ENCODE assay signal across 8 mouse cellular contexts in the genomic region with DNA sequence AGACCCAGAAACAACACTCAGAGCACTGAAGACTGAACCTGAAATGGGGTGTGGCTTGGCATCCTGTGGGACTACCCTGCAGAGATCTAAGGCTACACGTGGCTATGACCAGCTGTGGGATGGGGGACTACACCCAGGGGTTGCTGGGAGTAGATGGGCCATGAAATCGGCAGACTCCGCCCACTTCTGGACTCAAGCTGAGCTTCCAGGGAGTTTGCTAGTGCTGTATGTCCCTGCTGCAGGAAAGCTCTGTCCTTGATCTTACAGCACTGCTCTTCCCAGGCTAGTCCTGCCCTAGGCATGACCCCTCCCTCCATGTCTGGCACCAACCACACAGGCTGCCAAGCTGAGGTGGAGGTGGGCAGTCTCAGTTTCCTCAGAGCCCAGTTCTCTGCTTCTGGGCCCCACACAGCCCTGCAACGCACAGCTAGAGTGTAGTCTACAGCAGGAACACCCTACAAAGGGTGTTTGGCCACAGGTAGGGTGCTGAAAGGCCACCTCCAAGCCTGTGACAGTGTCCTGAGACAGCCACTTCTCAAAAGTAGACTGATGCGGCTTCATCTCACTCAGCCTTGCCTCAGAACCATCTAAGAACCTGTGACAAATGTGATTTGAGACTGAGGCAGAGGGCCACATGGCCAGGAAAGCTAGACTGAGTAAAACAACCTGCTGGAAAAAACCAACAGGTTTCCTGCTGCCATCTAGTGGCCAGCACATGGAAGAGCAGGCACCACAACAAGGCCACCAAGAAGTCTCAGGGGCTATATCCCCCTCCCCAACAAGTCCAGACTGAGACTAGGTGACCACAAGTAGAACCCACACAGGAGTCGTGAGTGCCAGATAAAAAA. TPM values are rescaled to one million over a fixed set of nuclear protein-coding genes. Genes with fewer than 3 reads are reported as not detected.
DNase-seq lines count a peak whose midpoint lies in the region; ATAC-seq and TF ChIP-seq lines count a peak whose summit lies in the region.

No protein-coding gene starts in this region.

- 0 out of 2 replicates have a peak, but pooled peaks have one; percentile 20 for ATAC-seq in embryonic facial prominence, embryonic 15.5 days (ENCODE audit: insufficient number of reproducible peaks, low FRiP score, low TSS enrichment, low read depth)
- peak; percentile 59 for ATAC-seq in hindbrain, embryonic 12.5 days (ENCODE audit: low FRiP score)
- peak; percentile 7; the same call in 1 of the 2 replicates for ATAC-seq in limb, embryonic 13.5 days (ENCODE audit: low FRiP score, low read depth)

- peak; percentile 72 for DNase-seq in kidney, adult 18-20 months
- DNase-seq in kidney, postnatal 14 days, result no peak
- DNase-seq in neural tube, embryonic 10.5 days (ENCODE audit: extremely low spot score, low spot score), result peak; percentile 77
- no peak for DNase-seq in yolk sac, embryonic 10.5 days (ENCODE audit: low spot score)

- no peaks in the 10 kb centered on the region for H3K27me3 ChIP-seq in embryonic facial prominence, embryonic 15.5 days
- no peaks in the 10 kb centered on the region for H3K27me3 ChIP-seq in hindbrain, embryonic 12.5 days
- H3K27me3 ChIP-seq in limb, embryonic 13.5 days, result no peaks in the 10 kb centered on the region

- H3K4me1 ChIP-seq in bone marrow, adult 2 months (ENCODE audit: control insufficient read depth, insufficient read depth, low read length), result no peaks in the 10 kb centered on the region
- peaks cover 79% of the 10 kb centered on the region for H3K4me1 ChIP-seq in embryonic facial prominence, embryonic 15.5 days
- peaks cover 45% of the 10 kb centered on the region for H3K4me1 ChIP-seq in hindbrain, embryonic 12.5 days
- H3K4me1 ChIP-seq in limb, embryonic 13.5 days, result peaks cover 80% of the 10 kb centered on the region

- H3K9ac ChIP-seq in embryonic facial prominence, embryonic 15.5 days, result 0 out of 2 replicates have a peak overlapping the region, but pooled peaks have one; percentile 15
- H3K9ac ChIP-seq in hindbrain, embryonic 12.5 days, result no peak overlapping the region
- H3K9ac ChIP-seq in limb, embryonic 13.5 days, result 0 out of 2 replicates have a peak overlapping the region, but pooled peaks have one; percentile 9

- H3K4me2 ChIP-seq in embryonic facial prominence, embryonic 15.5 days (replicated peaks), result no peak overlapping the region
- no peak overlapping the region for H3K4me2 ChIP-seq in hindbrain, embryonic 12.5 days (replicated peaks)
- H3K4me2 ChIP-seq in limb, embryonic 13.5 days (replicated peaks), result no peak overlapping the region

- no peak overlapping the region for H3K4me3 ChIP-seq in bone marrow, adult 2 months (replicated peaks; ENCODE audit: control insufficient read depth, low read depth, low read length)
- H3K4me3 ChIP-seq in embryonic facial prominence, embryonic 15.5 days (replicated peaks), result no peak overlapping the region
- no peak overlapping the region for H3K4me3 ChIP-seq in hindbrain, embryonic 12.5 days
- no peak overlapping the region for H3K4me3 ChIP-seq in limb, embryonic 13.5 days

- no peak overlapping the region for H3K27ac ChIP-seq in bone marrow, adult 2 months (ENCODE audit: control insufficient read depth, insufficient read depth, low read depth, low read length, poor library complexity)
- H3K27ac ChIP-seq in embryonic facial prominence, embryonic 15.5 days (replicated peaks), result peak overlapping the region; percentile 85
- no peak overlapping the region for H3K27ac ChIP-seq in hindbrain, embryonic 12.5 days
- peak overlapping the region; percentile 72 for H3K27ac ChIP-seq in limb, embryonic 13.5 days

- WGBS in bone marrow, adult 2 months, result 54% methylated on average over 6 of the region's 6 CpGs
- WGBS in embryonic facial prominence, embryonic 15.5 days, result 26% methylated on average over 6 of the region's 6 CpGs
- WGBS in hindbrain, embryonic 12.5 days, result 27% methylated on average over 6 of the region's 6 CpGs
- WGBS in limb, embryonic 13.5 days, result 21% methylated on average over 6 of the region's 6 CpGs

- TF ChIP-seq POLR2A in bone marrow, adult 2 months (IDR thresholded peaks at IDR 0.05; ENCODE audit: borderline replicate concordance, control insufficient read depth, low read depth, low read length), result no peak

- no peaks in the 10 kb centered on the region for H3K36me3 ChIP-seq in embryonic facial prominence, embryonic 15.5 days
- no peaks in the 10 kb centered on the region for H3K36me3 ChIP-seq in hindbrain, embryonic 12.5 days
- no peaks in the 10 kb centered on the region for H3K36me3 ChIP-seq in limb, embryonic 13.5 days

- H3K9me3 ChIP-seq in embryonic facial prominence, embryonic 15.5 days (replicated peaks), result no peaks in the 10 kb centered on the region
- no peaks in the 10 kb centered on the region for H3K9me3 ChIP-seq in hindbrain, embryonic 12.5 days (replicated peaks)
- H3K9me3 ChIP-seq in limb, embryonic 13.5 days, result no peaks in the 10 kb centered on the region

- TF ChIP-seq CTCF in bone marrow, adult 2 months (IDR thresholded peaks at IDR 0.05; ENCODE audit: control insufficient read depth, insufficient read depth, low read length), result peak; percentile 78

RNA-seq across cellular contexts. Expression of a gene that starts 52.2 kb away (rescaled TPM):
- polyA plus RNA-seq in bone marrow, adult 2 months (2011; ENCODE audit: insufficient read depth, insufficient read length, low replicate concordance, missing spikeins), result 4.0 and 10.2 TPM in 2 replicates
- polyA plus RNA-seq in embryonic facial prominence, embryonic 15.5 days (2015; fragmentation: Nextera tagmentation; extraction: Ambion mirVana), result 156 and 177 TPM in 2 replicates
- 63.4 and 71.6 TPM in 2 replicates for polyA plus RNA-seq in hindbrain, embryonic 12.5 days (2016; fragmentation: Nextera tagmentation; extraction: Ambion mirVana)
- 125 and 132 TPM in 2 replicates for polyA plus RNA-seq in limb, embryonic 13.5 days (2015; fragmentation: Nextera tagmentation; extraction: Ambion mirVana)

Comparison
In these comparisons a context has a peak if more than half of its experiments do, and no peak if none do; other contexts are left out.
1. DNase-seq: peak in kidney, adult 18-20 months (single experiment) and neural tube, embryonic 10.5 days (single experiment); none in kidney, postnatal 14 days (single experiment) and yolk sac, embryonic 10.5 days (single experiment).
2. H3K27ac ChIP-seq: peak in embryonic facial prominence, embryonic 15.5 days (single experiment) and limb, embryonic 13.5 days (single experiment); none in bone marrow, adult 2 months (single experiment) and hindbrain, embryonic 12.5 days (single experiment).
3. ATAC-seq: peak in every context shown above with its lines; median percentile 59 in hindbrain, embryonic 12.5 days; 20 in embryonic facial prominence, embryonic 15.5 days; 7 in limb, embryonic 13.5 days.